Mouse (Mus musculus) heart, postnatal 4 days (tissue): Measurements from ENCODE around the gene Sclt1. TPM values are rescaled to one million over a fixed set of nuclear protein-coding genes. Genes with fewer than 3 reads are reported as not detected.
A peak's percentile ranks its signal among the peaks of the same experiment; 100 is the strongest.
"Not testable (repeated sequence)": the region's sequence is repeated elsewhere in the genome, so short reads cannot be mapped to it uniquely, and the experiment has no call there.

Experiments
- DNase-seq: peaks from one replicate; pipeline ENCODE4 v3.0.0; 2021
- total RNA-seq, 2 experiments: library from RNA; stranded (reverse); gene quantifications; 2 replicates each; pipeline ENCODE4 v1.2.3; 2021

Gene Sclt1
- 10 to 100 TPM; 11.1 to 11.7 TPM for total RNA-seq

DNA sequence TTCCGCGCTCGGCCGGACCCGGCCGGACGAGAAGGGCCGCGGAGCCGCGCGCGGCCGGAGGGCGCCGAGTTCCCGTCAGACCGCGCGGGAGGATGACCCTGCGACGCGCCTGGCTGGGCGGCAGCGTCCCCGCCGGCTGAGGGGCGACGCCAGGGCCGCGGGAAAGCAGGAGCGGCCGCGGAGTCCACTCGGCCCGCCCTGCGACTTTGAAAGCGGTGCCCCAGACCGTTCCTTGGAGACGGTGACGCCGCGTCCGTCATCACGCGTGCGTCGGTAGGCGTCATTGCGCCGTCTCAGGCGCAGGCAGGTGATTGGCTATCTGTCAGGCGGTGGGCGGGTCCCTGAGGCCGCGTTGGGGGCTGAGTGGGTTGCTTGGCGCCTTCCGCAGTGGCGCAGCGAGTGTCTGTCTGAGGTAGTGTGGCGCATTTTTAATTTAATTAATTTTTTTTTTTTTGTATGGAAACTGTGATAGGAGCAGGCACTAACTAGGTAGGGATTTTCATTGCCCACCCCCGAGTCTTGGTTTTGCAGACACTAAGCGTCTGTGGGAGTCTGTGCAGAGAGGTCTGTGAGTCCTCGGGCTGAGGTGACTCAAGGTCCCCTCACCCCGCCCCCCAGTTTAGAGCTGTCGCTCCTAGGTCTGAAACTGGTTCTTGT lies at the start of gene Sclt1, which contains the start of gene D3Ertd751e:
Gene Sclt1, minus strand, starts transcription at position 237 of the 657 bp plus-strand sequence.
Gene D3Ertd751e, plus strand, starts transcription at position 334 of the 657 bp plus-strand sequence.
- peak; percentile 98 for DNase-seq

DNA sequence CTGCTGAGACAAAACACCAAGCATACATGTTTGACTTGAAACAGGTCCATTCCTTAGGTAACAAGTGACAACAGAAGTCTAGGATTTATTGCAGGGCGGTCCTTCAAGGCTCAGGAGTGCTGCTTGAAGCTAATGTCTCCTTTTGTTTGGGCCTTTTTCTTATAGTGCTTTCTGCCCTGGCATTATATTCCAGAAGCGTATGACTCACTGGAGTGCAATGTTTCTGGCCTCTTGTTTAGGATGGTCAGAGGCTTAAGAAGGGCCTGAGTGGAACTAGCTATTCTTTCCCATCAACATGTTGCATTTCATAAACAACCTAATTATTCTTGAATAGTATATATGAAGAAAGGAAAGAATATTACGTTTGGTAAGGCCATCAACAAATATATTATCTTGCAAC lies 19.8 kb upstream of the Sclt1 start:
- no peak for DNase-seq

DNA sequence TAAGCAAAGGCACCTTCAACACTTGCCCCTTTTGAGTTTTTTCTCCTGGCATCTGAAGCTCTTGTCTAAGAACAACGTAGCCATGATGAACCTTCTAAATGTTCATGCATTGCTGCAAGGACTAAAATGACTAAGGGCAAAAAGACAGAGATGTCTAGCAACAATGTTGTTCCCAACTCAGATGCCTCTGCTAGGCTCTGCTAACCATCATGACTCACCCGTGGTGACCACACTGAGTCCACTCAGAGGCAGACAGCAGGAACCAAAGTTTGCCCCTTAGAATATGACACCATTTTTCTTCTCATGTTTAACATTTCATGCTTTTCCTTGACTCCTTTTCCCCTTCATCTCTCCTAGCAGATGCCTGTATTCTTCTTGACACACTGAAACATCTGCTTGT lies 12.2 kb upstream of the Sclt1 start:
- no peak for DNase-seq

DNA sequence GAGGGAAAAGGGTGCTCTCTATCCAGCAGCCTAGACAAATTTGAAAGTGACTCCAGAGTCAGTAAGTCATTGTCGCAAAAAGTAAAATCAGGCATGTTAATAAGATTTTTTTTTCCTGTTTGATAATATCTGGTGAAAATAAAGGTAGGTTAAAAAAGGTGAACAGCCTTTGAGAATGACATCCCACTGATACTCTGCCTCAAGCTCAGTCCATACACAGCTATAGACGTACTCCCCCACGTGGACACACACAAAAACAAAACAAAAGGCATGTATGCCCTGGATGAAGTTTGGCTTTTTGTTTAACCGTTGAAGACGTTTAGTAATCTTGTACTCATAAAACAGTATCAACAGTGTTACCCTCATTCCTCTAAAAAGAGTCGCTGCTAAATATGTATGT lies 1.1 kb upstream of the Sclt1 start:
- peak; percentile 7 for DNase-seq

DNA sequence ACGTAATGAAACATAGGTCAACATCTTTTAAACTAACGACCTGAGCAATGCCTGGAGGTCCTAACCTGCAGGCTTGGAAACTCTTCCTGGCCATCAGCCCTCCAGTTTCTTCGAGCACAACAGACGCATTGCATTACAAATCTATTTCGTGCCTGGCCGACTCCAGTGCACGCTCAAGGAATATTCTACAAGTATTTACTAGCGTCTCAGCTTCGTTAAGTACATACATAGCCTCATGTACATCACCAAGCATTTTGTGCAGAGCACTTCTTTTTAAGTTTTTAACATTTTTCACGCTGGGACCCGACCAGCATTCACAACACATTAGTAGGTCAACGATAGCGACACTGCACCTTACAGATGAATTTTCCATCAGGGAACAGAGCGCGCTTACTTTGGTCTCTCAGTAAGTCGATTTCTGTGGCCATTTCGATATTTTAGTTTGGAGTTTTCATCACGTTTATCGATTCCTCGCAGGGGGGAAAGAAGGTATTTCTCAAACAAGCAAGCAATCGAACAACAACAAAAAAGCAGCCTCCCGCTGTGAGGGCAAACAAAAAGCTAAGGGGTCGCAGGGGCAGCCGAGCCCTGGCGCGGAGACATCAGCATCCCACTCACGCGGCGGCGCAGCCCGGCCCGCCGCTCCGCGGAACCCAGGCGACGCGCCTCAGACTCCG lies 575 bp downstream of the Sclt1 start:
- DNase-seq: peak; percentile 7

DNA sequence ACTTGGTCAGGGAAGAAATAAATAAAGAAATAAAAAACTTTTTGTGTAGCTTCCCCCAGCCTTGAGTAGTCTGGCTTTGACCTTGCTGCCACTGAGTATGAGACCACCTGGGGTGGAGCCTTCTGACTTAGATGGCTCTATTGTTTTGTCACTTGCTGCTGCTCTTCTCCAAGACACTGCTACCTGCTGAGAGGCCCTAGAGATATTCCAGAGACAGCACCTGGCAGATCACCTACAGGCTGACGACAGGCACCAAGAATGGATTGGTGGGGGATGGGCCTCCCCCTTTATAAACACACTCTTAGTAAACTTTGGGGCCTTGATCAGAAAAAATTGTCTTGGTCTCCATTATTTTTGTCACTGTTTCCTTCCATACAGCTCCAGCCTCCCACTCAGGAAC lies 46.6 kb downstream of the Sclt1 start:
- no peak for DNase-seq

DNA sequence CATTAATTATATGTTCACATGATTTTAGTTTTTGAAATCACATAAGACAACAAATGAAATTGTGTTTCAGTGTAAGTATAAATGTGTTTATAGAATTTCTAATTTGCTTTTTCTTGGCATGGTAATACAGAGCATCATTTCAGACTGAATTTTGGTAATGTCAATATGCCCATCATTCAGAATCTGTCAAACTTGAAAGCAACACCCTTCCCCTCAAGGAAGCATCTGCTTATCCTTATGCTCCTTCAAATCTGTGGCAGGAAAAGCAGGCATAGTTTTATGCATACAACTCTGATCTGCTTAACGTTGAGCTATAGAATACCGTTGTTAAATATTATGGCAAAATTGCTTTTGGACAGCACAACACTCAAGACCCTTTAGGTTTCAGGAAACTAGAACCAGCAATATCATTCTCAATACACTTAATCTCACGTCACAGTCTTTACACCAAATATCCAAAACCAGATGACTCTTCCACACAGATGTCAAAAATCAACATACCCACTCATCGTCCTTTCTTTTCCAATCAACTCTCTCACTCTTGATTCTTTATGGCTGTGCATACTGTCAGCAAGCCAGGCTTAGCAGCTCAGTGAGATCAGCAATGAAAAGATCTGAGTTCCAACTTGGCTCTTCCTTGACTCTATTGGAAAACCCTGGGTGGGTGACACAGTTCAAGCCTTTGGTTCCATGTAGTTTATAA lies 49.7 kb downstream of the Sclt1 start:
- no peak for DNase-seq

DNA sequence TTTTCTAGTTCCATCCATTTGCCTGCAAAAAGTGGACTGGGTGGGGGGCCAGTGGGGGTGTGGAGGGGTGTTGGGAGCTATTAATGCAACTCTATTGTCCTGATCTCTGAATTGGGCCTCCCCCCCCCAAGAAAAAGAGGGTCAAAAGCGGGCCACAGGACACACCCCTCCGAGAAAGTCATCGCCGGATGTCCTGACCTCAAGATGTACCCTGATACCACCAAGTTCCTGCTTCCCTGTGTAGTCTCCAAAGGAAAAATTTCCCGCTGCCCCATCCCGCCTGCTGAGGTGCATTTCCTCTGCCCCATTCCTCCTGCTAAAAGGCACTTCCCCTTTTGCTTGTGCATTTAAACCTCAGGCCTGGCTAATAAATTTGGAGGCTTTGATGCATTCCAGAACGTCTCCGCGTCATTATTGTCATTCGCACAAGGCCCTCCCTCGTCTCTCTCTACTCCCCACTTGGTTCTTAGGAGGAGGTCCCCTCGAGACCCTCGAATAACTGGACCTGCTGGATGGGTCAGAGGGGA lies 52.1 kb downstream of the Sclt1 start:
- DNase-seq: not testable (repeated sequence)

DNA sequence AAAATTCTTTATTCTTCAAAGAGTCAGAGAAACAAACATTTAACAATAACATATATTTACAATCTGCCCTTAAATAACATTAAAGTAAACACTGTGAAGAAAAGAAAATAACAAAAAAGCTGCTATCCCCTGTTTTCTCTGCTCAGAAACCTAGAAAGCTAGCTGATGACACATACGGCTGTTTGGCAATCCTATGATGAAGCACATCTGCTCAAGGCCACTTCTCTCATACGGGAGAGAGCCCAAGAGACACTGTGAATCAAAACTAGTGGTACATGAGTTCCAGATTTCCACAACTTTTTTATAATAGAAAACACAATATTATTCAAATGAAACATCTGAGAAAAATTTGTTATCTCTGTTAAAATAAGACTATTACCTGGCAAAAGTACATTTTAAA lies 55.9 kb downstream of the Sclt1 start:
- no peak for DNase-seq

DNA sequence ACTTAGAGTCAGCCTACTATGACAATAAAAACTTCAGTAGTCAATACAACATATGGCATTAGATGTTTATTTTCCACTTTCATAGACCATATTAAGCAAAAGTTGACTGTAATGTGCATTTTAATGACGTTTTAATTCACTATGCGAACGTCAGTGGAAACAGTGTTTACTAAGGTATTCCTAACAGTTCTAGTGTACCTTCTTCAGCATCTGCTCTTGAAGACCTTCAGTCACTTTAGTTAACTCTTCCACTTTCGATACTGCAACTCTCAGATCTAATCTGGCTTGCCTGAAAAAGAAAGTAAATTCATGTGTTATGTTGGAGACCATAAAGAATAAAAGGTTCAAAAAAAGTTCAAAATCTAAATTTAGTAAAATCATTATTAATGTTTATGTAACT lies 60.2 kb downstream of the Sclt1 start:
- no peak for DNase-seq

DNA sequence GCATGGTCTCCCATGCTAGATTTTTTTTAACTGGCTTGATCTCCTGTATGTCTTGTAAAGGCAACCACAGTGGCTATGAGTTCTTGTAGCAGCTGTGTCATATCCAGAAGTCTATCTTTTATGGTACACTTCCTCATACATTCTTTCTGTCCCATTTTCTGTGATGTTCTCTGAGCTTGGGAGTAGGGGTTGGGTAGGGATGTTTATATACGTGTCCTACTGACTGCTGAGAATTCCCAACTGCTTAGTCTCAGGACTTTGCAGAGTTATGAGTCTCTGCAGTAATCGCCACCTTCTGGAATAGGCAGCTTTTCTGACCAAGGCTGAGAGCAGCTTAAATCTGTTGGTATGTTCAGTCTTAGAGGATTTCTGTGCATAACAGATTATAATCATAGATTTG lies 65.7 kb downstream of the Sclt1 start:
- DNase-seq: no peak

DNA sequence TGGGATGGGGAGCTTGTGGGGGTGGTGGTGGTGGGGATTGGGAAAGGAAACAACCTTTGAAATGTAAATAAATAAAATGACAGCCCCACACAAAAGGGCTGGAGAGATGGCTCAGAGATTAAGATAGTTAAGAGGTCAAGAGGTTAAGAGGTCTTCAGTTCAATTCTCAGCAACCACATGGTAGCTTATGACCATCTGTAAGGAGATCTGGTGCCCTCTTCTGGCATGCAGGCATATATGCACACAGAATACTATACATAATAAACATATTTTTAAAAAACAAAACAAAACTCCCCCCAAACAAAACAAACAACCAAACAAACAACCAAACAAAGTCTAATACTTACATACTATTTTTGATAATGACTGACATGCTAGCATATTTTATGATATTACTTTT lies 67.5 kb downstream of the Sclt1 start:
- no peak for DNase-seq

DNA sequence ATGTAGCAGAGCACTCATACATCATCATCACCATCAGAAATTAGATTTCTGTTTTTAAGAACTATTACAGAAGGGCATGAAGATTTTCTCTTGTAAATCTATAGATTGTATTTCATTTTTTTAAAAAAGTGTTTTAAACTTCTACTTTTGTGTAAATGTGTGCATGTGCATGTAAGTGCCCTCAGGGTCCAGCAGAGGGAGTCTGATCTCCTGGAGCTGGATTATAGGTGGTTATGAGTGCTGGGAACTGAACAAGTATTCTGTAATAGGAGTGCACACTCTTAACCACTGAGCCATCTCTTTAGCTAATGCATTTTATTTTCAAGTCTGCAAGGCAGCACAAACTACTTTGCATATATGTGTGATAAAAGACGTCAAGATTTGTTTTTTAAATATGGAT lies 86.7 kb downstream of the Sclt1 start:
- no peak for DNase-seq

DNA sequence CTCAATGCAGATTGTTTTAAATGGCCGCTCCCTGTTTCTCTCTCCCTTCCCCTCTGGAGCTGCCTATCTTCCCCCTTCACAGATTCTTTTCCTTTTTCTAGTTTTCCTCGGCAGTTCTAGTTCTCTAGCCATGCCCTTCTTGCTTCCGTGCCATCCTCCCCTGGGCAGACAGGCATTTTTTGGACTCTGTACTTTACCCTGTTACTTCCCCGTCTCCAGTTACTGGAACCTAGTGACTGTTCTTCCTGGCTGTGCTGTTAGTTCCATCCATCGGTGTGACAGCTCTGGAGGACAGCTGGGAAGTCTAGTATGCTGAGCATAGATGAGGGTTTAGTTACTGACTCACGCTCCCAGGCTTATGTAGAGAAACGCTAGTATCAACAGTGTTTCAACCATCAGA lies 121.3 kb downstream of the Sclt1 start:
- DNase-seq: no peak

DNA sequence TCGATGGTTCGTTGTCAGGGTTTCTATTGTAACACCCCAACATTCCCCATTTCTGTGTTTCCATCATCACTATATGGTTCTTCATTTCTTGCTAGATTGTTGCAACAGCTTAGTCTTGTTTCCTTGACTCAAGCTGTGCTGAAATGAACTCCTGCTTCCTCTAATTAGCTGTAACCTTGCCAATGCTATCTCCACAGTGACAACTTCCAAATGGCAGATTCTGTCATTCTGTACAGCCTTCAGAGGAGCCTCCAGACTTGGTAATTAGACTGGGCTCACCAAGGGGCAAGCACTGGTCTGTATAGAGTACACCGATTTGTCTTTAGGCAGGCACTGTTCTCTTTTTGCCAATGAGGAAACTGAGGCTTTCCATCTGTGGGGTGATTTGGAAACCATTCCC lies 123.8 kb downstream of the Sclt1 start:
- DNase-seq: no peak

DNA sequence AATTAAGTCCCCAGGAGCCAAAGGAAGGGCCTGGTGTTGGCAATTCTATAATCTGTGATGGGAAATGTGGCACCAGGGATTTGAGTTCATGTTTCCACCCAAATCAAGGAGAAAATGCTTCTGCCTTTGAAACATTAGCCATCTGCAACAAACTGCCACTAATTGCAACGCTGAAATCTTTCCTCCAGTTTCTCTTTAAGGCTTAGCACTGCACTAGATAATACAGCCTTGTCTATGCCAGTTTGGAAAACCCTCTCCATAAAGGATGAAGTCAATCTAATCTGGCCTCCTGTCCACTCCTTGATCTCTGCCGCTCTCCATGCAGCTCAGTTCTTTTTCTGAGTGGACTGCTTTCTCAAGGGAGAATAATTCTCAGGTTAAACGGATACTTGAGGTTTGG lies 124.3 kb downstream of the Sclt1 start:
- DNase-seq: no peak

DNA sequence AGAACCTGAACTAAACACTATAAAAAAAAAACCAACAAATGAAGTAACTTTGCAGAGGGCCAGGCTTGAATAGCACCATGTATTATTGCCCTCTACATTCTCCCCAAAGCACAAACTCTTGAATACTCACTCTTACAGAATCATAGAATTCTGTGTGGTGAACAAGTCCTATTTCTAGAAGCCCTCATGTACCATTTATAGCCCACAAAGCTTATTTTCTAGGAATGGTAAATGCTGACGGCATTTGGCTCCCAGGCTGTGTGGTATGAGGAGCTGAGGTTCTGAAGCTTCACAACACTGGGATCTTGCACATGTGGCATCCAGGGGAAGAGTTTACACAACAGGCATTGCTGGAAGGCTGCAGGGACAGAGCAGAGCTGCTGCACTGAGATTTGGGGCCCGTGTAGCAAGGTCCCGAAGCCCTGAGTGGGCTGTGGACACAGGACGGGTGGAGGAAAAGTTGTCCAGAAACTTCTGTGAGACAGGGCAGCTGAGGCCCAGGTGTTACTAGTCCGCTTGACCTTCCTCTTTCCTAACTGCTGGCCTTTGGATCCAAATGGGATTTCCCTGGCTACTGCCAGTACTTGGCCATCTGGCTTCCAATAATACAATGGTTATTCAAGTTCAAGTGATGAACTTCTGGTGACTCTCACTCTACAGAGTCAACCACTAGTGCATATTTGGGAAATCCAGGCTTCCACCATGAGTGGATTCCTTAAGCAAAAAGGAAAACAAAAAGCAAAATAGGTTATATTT lies 127.9 kb downstream of the Sclt1 start:
- DNase-seq: no peak

DNA sequence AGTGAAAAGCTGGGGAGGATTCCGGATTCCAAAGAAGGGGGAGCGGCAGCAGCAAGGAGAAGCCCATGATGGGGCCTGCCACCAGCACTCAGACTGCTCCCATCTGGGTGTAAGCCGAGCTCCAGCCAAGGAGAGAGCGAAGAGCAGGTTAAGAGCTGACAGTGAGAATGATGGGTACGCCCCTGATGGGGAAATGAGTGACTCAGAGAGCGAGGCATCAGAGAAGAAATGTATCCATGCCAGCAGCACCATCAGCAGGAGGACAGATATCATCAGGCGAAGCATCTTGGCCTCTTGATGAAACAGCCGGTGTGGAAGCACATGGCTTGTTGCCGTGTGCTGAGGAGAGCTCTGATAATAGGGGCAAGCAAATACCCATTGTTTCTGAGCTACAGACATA lies 128.6 kb downstream of the Sclt1 start:
- no peak for DNase-seq

DNA sequence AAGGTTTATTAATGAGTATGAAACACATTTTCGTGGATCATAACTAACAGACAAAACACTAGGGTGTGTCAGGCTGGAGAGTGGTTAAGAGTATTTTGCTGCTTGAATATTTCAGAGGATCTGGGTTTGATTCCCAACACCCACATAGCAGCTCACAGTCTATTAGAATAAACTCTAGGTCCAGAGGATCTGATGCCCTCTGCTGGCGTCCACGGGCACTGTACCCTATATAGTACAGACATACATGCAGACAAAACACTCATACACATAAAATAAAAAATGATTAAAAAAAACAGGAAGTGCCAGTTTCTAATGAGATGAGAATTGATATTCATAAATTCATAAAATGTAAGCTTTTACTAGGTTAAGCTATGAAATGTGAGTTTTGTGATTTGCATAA lies 130.1 kb downstream of the Sclt1 start:
- DNase-seq: no peak

DNA sequence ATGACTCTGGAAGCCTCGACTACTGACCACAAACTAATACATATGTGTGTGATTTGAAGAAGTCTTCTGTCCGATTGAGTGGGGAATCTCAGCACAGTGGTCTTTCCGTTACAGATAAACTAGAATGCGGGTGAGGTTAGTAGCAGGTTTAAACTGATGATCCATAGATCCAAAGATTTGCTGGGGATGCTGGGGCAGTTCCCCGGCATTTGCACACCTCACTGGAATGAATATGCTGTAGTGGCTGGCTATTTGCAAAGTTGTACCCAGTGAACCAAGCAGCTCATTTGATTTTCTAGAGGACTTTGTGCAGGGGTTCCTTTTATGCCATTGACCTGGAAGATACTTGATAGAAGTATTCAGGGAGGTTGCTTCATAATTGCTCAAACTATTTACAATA lies 133.2 kb downstream of the Sclt1 start:
- DNase-seq: no peak

DNA sequence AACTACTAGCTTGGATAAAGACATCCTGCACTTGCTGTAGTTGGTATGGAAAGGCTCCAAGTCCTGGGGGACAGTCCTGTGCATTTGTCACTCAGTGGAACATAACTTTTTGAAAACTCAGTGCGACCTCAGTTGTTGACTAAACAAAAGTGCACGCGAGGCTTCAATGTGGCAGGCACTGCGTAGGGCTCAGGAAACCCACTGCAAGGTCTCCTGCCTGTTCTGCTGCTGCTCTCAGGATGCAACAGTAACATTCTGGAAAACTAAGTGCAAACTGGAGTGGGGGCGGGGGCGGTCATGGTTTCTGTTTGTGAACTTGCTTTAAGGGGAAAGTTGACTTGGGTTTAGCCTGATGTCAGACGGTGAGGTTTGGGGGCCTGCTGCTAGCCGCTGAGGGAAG lies 134.8 kb downstream of the Sclt1 start:
- DNase-seq: no peak

DNA sequence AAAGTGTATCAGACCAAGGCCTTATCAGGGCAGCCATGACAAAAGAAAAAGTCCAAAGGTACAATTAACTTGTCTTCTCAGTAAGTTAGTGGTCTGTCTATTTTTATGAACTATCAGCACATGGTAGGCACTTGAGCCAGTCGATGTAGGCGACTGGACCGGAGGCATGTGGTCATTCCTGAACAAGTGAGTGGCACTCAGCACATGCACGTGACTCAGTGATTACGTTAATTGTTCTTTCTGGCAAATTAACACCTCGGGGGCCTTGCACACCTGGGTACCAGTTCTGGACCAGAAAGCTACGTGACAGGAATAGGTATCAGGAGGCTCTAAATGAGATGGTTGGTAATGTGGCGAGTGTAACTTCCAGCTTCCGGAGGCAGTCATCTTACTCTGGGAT lies 135.3 kb downstream of the Sclt1 start:
- DNase-seq: no peak

DNA sequence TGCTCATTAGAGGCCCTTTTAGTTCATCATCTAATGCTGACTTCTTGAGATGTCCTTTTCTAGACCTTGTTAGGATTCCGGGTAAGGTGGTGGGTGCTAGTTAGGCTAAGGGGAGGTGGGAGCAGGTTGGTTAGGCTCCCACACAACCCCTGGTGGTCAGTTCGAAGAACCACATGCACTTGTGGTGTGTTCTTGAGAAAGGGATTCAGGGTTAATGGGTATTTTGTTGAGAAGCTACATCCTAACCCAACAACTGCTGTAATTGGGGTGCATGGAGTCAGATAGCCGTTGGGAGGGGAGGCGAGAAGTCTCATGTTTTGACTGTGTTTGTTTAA lies 136.0 kb downstream of the Sclt1 start:
- no peak for DNase-seq
